ENCODE assay signal across 9 mouse cellular contexts in the genomic region with DNA sequence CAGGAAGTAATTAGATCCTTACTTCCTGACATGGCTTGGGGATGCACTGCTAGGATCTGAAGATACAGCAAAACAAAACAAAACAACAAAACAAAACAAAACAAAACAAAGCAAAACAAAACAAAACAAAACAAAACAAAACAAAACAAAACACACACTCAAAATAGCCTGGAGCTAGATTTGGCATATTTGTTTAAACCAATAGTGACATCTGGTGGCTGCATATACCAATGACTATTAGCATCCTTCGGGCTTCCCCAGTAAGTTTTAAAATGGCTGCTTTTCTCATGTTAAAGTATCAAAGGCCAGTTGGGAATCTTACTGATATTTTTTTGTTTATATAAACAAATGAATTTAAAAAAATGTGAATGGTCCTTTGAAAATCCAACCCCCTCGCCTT. TPM values are rescaled to one million over a fixed set of nuclear protein-coding genes. Genes with fewer than 3 reads are reported as not detected.
DNase-seq lines count a peak whose midpoint lies in the region; ATAC-seq and TF ChIP-seq lines count a peak whose summit lies in the region.
"Had no signal": no experiment of that assay in that cellular context is flagged by ENCODE, and none has a peak within 500 bp of the region (broad histone marks: within the 10 kb centered on the region; RNA-seq: fewer than 3 reads in every experiment).

No protein-coding gene starts in this region.

- DNase-seq in adrenal gland, adult 2 months, result peak; percentile 15
- no peak for DNase-seq in adrenal gland, postnatal 25 days
- DNase-seq in layer of hippocampus, adult 11-12 months (ENCODE audit: low spot score), result peak; percentile 24
- DNase-seq in layer of hippocampus, postnatal 25 days (ENCODE audit: extremely low spot score in 1 of 2, low spot score in 1 of 2), result no peak
- DNase-seq in Patski (ENCODE audit: low read depth, low spot score), result no peak
- peak; percentile 70 for DNase-seq in forebrain, postnatal 0 days
- DNase-seq in retina, embryonic 14.5 days (ENCODE audit: low spot score), result peak; percentile 75

- 30% methylated on average over 2 of the region's 2 CpGs for WGBS in forebrain, postnatal 0 days

- peak; percentile 52 for TF ChIP-seq CTCF in Patski (IDR thresholded peaks at IDR 0.05)
- peak; percentile 73 for TF ChIP-seq CTCF in forebrain, postnatal 0 days (IDR thresholded peaks at IDR 0.05; ENCODE audit: low read depth)

- in situ Hi-C loops in Patski (cut with MboI; ENCODE audit: low pct_unique_long_range_greater_than_20kb), result loop anchor here (10.0 kb wide), 1 partner anchor 556 kb away; no protein-coding TSS in a partner anchor

- H3K4me3 ChIP-seq in forebrain, postnatal 0 days (ENCODE audit: low read depth, low read length), result no peak overlapping the region
- H3K4me3 ChIP-seq: midbrain, embryonic 12.5 days had no signal

- no peaks in the 10 kb centered on the region for H3K4me1 ChIP-seq in forebrain, postnatal 0 days (ENCODE audit: insufficient read depth)
- H3K4me1 ChIP-seq: midbrain, embryonic 12.5 days had no signal

- no peak overlapping the region for H3K4me2 ChIP-seq in forebrain, postnatal 0 days (ENCODE audit: low read depth)
- H3K4me2 ChIP-seq: midbrain, embryonic 12.5 days had no signal

- no peak for ATAC-seq in Patski
- ATAC-seq in forebrain, postnatal 0 days, result peak; percentile 84
- no peak for ATAC-seq in monocyte, adult 5-6 weeks (replicated peaks; ENCODE audit: insufficient number of reproducible peaks, low FRiP score, low TSS enrichment, poor library complexity, severe bottlenecking)

- no peaks in the 10 kb centered on the region for H3K9me3 ChIP-seq in forebrain, postnatal 0 days (ENCODE audit: low read length)
- H3K9me3 ChIP-seq: midbrain, embryonic 12.5 days had no signal

- CTCF ChIA-PET in Patski (lab: Charles Lee), result interaction anchor here (1.2 kb wide), 1 partner anchor 10 kb away, joined by 4 read pairs; no protein-coding TSS in a partner anchor

- POLR2A ChIA-PET in Patski (lab: Charles Lee), result no interaction called here

- no peak overlapping the region for H3K9ac ChIP-seq in forebrain, postnatal 0 days
- H3K9ac ChIP-seq: midbrain, embryonic 12.5 days had no signal

- no peak overlapping the region for H3K27ac ChIP-seq in forebrain, postnatal 0 days (ENCODE audit: low read depth, low read length)
- H3K27ac ChIP-seq: midbrain, embryonic 12.5 days had no signal

- peaks cover 4% of the 10 kb centered on the region for H3K27me3 ChIP-seq in Patski
- H3K27me3 ChIP-seq in forebrain, postnatal 0 days (ENCODE audit: insufficient read depth, low read length), result no peaks in the 10 kb centered on the region
- H3K27me3 ChIP-seq: midbrain, embryonic 12.5 days had no signal

- H3K36me3 ChIP-seq in forebrain, postnatal 0 days (ENCODE audit: insufficient read depth), result no peaks in the 10 kb centered on the region
- H3K36me3 ChIP-seq: midbrain, embryonic 12.5 days had no signal

RNA-seq across cellular contexts. Expression of gene Ica1, which starts 52.9 kb away (rescaled TPM):
- 10 to 100 TPM; 33.3 to 54.1 TPM for total RNA-seq in adrenal gland, adult 2 months (2021)
- polyA plus RNA-seq in adrenal gland, adult 2 months (2012; rRNA removed), result 7.0 and 10.1 TPM in 2 replicates
- total RNA-seq in adrenal gland, postnatal 25 days (2021), result 40.9 and 45.0 TPM in 2 replicates
- 10 to 100 TPM; 52.9 to 55.8 TPM for total RNA-seq in layer of hippocampus, postnatal 25 days (2021)
- 4.7 TPM for polyA plus RNA-seq in Patski (2021)
- 64.4 and 72.5 TPM in 2 replicates for total RNA-seq in forebrain, postnatal 0 days (2014; rRNA removed)
- 92.0 and 98.6 TPM in 2 replicates for polyA plus RNA-seq in forebrain, postnatal 0 days (2015; fragmentation: Nextera tagmentation; extraction: Ambion mirVana)
- 0.39 to 4.6 TPM (median 3.5 TPM) in 3 replicates for total RNA-seq in monocyte, adult 5-6 weeks (2017)

Comparison
In these comparisons a context has a peak if more than half of its experiments do, and no peak if none do; other contexts are left out.
1. DNase-seq: peak in adrenal gland, adult 2 months (single experiment), layer of hippocampus, adult 11-12 months (single experiment), forebrain, postnatal 0 days (single experiment) and retina, embryonic 14.5 days (single experiment); none in adrenal gland, postnatal 25 days (single experiment), layer of hippocampus, postnatal 25 days (0 of 2) and Patski (single experiment).